Mouse (Mus musculus) megakaryocyte-erythroid progenitor cell, adult 5-6 weeks (primary cell): Measurements from ENCODE around the gene Nat9. TPM values are rescaled to one million over a fixed set of nuclear protein-coding genes. Genes with fewer than 3 reads are reported as not detected.

ENCODE experiments used
- ATAC-seq: replicated peaks from 2 replicates; pipeline ENCODE4 v1.8.0; 2016; ENCODE audit warnings: mild to moderate bottlenecking, inconsistent platforms; ENCODE audit not compliant: severe bottlenecking, poor library complexity, low FRiP score, low TSS enrichment
- total RNA-seq, 2 experiments: library from RNA; stranded (forward) in 1 of 2; stranded (reverse) in 1 of 2; fragments of 200-1000, 215-1000 nt in 1 of 2; fragments of >200 nt in 1 of 2; fragmentation: Nextera tagmentation in 1 of 2; gene quantifications; 2 replicates each; pipeline ENCODE4 v1.2.3; 2014 to 2017

Nat9 gene
- total RNA-seq, 2 experiments from 2014 or later: 24.9 to 51.5 TPM

DNA sequence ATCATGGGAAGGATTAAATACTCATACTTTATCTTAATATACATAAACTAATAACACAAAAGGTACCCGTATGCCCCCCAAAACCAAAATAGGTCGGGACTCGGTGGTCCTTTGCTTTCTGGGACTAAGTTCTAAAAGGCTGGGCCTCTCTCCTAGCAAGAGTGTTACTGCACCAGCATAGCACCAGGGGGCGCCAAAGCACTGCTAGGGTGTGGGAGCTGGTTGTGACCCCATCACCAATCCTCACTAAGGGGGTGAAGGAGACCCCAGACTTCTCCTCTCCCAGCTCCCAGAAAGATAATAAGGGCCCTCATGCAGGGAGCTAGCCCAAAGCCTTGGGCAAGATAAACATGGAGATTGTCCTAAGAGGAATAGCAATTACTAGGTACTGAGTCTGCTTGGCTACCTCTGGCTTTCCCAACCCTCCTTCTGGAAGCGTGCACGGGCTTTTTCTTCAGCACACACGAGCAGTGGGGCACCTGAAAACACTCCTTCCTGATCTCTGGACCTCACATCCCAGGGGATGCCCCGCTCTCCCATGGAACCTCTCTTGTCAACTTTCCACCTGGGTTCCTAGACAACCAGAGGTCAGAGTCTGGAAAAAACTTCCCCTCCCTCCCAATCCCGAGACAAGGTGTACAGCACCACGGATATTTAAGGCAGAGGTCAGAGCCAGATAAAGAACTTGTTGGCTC is 26.6 kb downstream of the Nat9 start:
- ATAC-seq: no peak

GRCm38 (mm10) chr11:115160016-115160797 is 27.5 kb downstream of the Nat9 start:
- ATAC-seq: no peak

DNA sequence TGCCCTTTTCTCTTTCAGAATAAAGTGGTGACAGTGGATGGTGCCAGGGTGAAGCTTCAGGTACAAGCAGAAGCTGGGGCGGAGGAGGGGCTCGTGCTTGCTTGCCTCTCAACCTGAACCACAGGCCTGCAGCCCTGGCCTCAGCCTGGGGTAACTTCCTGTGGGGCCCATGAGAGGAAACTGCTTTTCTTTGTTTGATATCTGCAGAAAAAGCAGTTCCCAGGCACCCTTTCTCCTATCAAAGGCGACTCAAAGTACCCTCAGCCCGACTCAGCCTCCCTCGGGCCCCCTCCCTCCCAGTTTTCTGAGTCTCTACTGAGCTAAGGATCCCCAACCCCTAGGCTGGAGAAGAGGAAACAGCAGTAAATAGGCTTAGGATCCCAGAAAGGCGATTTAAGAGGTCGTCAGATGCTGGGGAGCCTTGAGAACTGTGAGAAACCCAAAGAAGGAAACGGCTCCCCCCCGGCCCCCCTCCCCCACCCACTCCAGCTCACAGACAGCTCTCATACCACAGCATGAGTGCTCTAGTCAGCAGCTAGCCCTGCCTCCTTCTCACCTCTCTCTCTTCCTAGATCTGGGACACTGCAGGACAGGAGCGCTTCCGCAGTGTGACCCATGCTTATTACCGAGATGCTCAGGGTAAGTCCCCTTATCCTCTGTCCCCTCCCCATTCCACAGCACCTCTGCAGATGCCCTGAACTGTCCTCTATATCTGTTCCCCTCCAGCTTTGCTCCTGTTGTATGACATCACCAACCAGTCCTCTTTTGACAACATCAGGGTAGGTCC is 29.5 kb downstream of the Nat9 start:
- ATAC-seq: no peak

- ATAC-seq: no peak
These were observed 32.5 kb downstream of the Nat9 start for GRCm38 (mm10) chr11:115155053-115155634.

DNA sequence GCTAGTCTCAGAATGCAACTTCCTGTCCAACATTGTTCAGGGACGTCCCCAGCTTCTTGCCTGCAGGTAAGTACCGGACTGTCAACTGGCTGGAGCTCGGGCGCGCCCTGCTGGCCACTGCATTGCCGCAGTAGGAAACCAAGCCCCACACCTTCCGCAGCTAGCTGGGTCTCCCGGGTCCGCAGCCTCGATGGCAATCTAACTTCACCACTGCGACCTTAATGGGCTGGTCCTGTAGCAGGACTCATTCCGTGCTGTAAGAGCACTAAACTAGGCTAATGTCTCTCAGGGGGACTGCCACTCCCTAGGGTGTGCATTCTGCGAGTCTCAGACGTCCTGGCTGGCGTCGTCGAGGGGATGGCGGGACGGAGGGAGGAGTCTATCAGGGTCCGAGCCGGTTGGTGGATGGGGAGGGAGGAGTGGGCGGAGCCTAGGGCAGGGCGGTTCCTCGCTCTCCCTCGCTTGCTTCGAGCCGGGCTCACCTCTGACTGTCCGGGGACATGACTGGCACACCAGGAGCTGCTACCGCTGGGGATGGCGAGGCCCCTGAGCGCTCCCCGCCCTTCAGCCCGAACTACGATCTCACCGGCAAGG is 33.9 kb downstream of the Nat9 start:
- peak; percentile 95 for ATAC-seq

DNA sequence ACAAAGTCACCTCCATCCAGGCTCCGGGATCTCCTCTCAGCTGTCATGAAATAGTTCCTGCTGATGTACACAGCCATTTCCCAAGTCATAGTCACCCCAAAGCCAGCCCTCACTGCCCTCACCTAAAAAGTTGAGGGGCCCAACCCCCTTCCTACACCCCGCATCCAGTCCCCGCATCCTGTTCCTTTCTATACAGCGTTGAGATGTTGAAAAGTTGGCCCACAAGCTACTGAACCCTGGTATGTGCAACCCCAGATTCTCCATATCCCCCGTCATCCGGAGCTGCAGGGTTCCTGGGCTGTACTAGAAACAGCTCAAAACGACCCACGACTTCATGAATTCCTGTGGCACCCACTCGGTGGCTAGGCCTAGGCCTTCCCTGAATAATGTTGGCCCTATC is 34.6 kb downstream of the Nat9 start:
- ATAC-seq: no peak

- ATAC-seq: no peak
These were observed 35.8 kb downstream of the Nat9 start for GRCm38 (mm10) chr11:115151755-115152429.

DNA sequence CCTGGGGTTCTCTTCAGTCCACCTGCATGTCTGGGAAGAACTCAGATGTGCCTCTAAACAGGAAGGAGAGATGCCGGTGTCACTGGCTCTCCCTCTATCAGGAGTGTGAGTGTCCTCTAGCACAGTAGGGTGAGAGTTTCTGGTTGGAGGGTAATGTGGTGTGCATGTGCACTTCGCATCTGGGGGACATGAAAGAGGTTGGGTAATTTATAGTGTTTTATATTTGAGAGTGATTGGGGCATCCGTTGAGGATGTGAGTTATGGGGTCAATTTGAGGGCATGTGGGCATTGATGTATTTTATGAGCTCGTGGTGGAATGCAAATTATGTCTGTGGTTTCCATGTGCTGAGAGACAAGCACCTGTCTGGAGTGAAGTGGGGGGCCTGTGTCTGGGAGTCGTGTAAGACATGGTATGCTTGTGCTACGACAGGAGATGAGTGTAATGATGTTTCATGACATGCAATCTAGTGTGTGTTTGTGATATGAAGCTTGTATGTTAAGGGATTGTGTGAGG is 36.9 kb downstream of the Nat9 start:
- no peak for ATAC-seq

DNA sequence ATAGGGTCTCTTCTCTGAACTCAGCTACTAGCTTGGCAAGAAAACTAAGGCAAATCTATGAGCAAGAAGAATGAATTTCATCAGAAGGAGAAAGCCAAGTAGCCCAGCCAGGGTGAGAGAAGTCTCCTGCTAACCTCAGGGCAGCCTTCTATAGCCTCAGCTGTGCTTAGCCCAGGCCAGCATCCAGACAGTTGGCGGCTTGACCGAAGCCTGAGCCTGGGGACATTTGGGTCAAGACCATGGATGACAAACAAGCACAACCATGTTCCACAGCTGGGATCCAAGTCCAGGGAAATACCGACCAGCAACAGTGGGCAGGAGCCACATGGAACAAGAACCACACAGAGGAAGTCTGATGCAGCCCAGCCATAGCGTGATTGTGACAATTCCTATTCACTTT is 39.8 kb downstream of the Nat9 start:
- ATAC-seq: no peak

DNA sequence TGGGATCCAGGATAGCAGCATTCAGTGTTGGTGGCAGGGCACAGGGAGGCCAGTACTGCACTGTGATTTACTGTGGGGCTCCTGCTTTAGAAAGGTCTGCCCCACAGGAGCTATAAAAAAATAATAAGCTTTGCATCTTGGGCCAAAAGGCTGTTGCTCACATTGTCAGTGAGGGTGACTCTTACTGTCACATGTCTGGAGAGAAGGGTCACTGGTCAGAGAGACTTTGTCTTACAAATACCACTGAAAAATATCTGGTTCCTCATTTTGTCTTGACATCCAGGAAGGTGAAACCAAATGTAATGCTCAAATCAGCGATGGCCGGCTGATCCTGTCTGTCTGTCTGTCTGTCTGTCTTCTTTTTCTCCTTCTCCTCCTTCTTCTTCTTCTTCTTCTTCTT is 45.7 kb downstream of the Nat9 start:
- no peak for ATAC-seq

DNA sequence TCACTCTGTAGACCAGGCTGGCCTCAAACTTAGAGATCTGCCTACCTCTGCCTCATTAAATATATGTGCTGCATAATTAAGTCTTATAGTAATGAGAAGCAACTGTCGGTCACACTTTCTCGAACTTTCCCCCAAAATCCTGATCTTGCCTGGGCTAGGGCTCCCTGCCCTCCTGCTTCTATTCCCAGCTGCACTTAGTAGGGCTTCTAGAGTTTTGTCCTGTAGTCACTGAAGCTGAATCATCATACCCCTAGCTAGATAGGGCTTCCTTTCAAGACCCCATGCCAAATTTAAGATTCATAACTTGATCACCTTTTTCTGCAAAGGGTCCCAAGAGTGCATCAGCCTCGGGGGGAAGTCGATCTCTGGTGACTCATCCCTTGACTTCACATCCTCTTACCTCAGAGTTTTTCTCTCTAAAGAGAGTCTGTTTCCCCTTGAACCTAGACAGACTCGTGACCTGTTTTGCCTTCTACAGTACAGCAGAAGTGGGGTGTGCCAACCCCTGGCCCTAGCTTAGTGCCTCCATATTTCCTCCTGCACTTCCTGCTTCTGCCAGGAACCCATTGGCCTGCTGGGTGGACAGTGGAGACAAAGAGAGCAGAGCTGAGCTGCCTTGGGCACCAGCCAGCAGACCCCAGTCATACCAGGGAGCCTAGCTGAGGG is 48.9 kb downstream of the Nat9 start:
- no peak for ATAC-seq

- no peak for ATAC-seq
These were observed 53.9 kb downstream of the Nat9 start, which contains the start of gene Cd300lf for GRCm38 (mm10) chr11:115133800-115134199. Gene Cd300lf (minus strand): TSS chr11:115133992.

Other genes with a start within 250 kb of the Nat9 start
- not detected in 2 replicates for gene Cd300c, start 218.7 kb downstream of the Nat9 start, total RNA-seq (2014; fragmentation: Nextera tagmentation)
- gene Cd300c, start 218.7 kb downstream of the Nat9 start, total RNA-seq (2017): not detected in 2 replicates
- not detected in 2 replicates for gene Cd300ld, start 197.9 kb downstream of the Nat9 start, total RNA-seq (2014; fragmentation: Nextera tagmentation)
- not detected in 2 replicates for gene Cd300ld, start 197.9 kb downstream of the Nat9 start, total RNA-seq (2017)
- not detected in 2 replicates for gene Cd300c2, start 186.0 kb downstream of the Nat9 start, total RNA-seq (2014; fragmentation: Nextera tagmentation)
- gene Cd300c2, start 186.0 kb downstream of the Nat9 start, total RNA-seq (2017): not detected in 2 replicates
- gene Cd300ld2, start 171.7 kb downstream of the Nat9 start, total RNA-seq (2014; fragmentation: Nextera tagmentation): not detected in 2 replicates
- gene Cd300ld2, start 171.7 kb downstream of the Nat9 start, total RNA-seq (2017): not detected in 2 replicates
- not detected in 2 replicates for gene Cd300ld4, start 160.8 kb downstream of the Nat9 start, total RNA-seq (2014; fragmentation: Nextera tagmentation)
- gene Cd300ld4, start 160.8 kb downstream of the Nat9 start, total RNA-seq (2017): 1.3 TPM in 1 of 2 replicates, not detected in the other
- gene Cd300ld5, start 150.1 kb downstream of the Nat9 start, total RNA-seq (2014; fragmentation: Nextera tagmentation): not detected in 2 replicates
- gene Cd300ld5, start 150.1 kb downstream of the Nat9 start, total RNA-seq (2017): 1.3 TPM in 1 of 2 replicates, not detected in the other
- gene Cd300ld3, start 139.4 kb downstream of the Nat9 start, total RNA-seq (2014; fragmentation: Nextera tagmentation): not detected in 2 replicates
- 1.3 TPM in 1 of 2 replicates, not detected in the other for gene Cd300ld3, start 139.4 kb downstream of the Nat9 start, total RNA-seq (2017)
- not detected in 2 replicates for gene Cd300e, start 125.7 kb downstream of the Nat9 start, total RNA-seq (2014; fragmentation: Nextera tagmentation)
- not detected in 2 replicates for gene Cd300e, start 125.7 kb downstream of the Nat9 start, total RNA-seq (2017)
- gene Rab37, start 96.4 kb downstream of the Nat9 start, total RNA-seq (2014; fragmentation: Nextera tagmentation): 24.4 and 34.3 TPM in 2 replicates
- 23.5 and 74.4 TPM in 2 replicates for gene Rab37, start 96.4 kb downstream of the Nat9 start, total RNA-seq (2017)
- 2.1 TPM in 1 of 2 replicates, not detected in the other for gene Cd300lf, start 53.9 kb downstream of the Nat9 start, total RNA-seq (2014; fragmentation: Nextera tagmentation)
- 1.0 and 3.4 TPM in 2 replicates for gene Cd300lf, start 53.9 kb downstream of the Nat9 start, total RNA-seq (2017)
- 20.4 and 22.2 TPM in 2 replicates for gene Slc9a3r1, start 24.5 kb downstream of the Nat9 start, total RNA-seq (2014; fragmentation: Nextera tagmentation)
- 25.9 and 28.3 TPM in 2 replicates for gene Slc9a3r1, start 24.5 kb downstream of the Nat9 start, total RNA-seq (2017)
- gene Tmem104, start 372 bp downstream of the Nat9 start, total RNA-seq (2014; fragmentation: Nextera tagmentation): 5.0 and 10.1 TPM in 2 replicates
- 1.8 and 7.9 TPM in 2 replicates for gene Tmem104, start 372 bp downstream of the Nat9 start, total RNA-seq (2017)
- not detected in 2 replicates for gene Grin2c, start 79.4 kb upstream of the Nat9 start, total RNA-seq (2014; fragmentation: Nextera tagmentation)
- gene Grin2c, start 79.4 kb upstream of the Nat9 start, total RNA-seq (2017): not detected in 2 replicates
- gene Fdxr, start 89.2 kb upstream of the Nat9 start, total RNA-seq (2014; fragmentation: Nextera tagmentation): 17.0 and 18.6 TPM in 2 replicates
- 5.9 and 20.8 TPM in 2 replicates for gene Fdxr, start 89.2 kb upstream of the Nat9 start, total RNA-seq (2017)
- gene Fads6, start 109.8 kb upstream of the Nat9 start, total RNA-seq (2014; fragmentation: Nextera tagmentation): 0.17 TPM in 1 of 2 replicates, not detected in the other
- 0.38 TPM in 1 of 2 replicates, not detected in the other for gene Fads6, start 109.8 kb upstream of the Nat9 start, total RNA-seq (2017)
- not detected in 2 replicates for gene Otop2, start 119.3 kb upstream of the Nat9 start, total RNA-seq (2014; fragmentation: Nextera tagmentation)
- gene Otop2, start 119.3 kb upstream of the Nat9 start, total RNA-seq (2017): not detected in 2 replicates
- not detected in 2 replicates for gene Ush1g, start 134.2 kb upstream of the Nat9 start, total RNA-seq (2014; fragmentation: Nextera tagmentation)
- gene Ush1g, start 134.2 kb upstream of the Nat9 start, total RNA-seq (2017): not detected in 2 replicates
- not detected in 2 replicates for gene Otop3, start 146.9 kb upstream of the Nat9 start, total RNA-seq (2014; fragmentation: Nextera tagmentation)
- gene Otop3, start 146.9 kb upstream of the Nat9 start, total RNA-seq (2017): not detected in 2 replicates
- 0.17 TPM in 1 of 2 replicates, not detected in the other for gene Hid1, start 179.9 kb upstream of the Nat9 start, total RNA-seq (2014; fragmentation: Nextera tagmentation)
- gene Hid1, start 179.9 kb upstream of the Nat9 start, total RNA-seq (2017): not detected in 2 replicates
- gene Cdr2l, start 194.1 kb upstream of the Nat9 start, total RNA-seq (2014; fragmentation: Nextera tagmentation): not detected in 2 replicates
- gene Cdr2l, start 194.1 kb upstream of the Nat9 start, total RNA-seq (2017): 0.38 TPM in 1 of 2 replicates, not detected in the other
- gene Mrpl58, start 215.9 kb upstream of the Nat9 start, total RNA-seq (2014; fragmentation: Nextera tagmentation): 81.8 and 92.4 TPM in 2 replicates
- 56.9 and 64.4 TPM in 2 replicates for gene Mrpl58, start 215.9 kb upstream of the Nat9 start, total RNA-seq (2017)
- gene Atp5h, start 232.1 kb upstream of the Nat9 start, total RNA-seq (2014; fragmentation: Nextera tagmentation): 864 and 908 TPM in 2 replicates
- 793 and 990 TPM in 2 replicates for gene Atp5h, start 232.1 kb upstream of the Nat9 start, total RNA-seq (2017)
- 17.4 and 18.4 TPM in 2 replicates for gene Kctd2, start 232.3 kb upstream of the Nat9 start, total RNA-seq (2014; fragmentation: Nextera tagmentation)
- gene Kctd2, start 232.3 kb upstream of the Nat9 start, total RNA-seq (2017): 10.9 and 13.0 TPM in 2 replicates